Mouse (Mus musculus): ENCODE results near the gene Gm8251.
"Not testable (repeated sequence)": the region's sequence is repeated elsewhere in the genome, so short reads cannot be mapped to it uniquely, and the experiment has no call there.

The Gm8251 gene

DNA sequence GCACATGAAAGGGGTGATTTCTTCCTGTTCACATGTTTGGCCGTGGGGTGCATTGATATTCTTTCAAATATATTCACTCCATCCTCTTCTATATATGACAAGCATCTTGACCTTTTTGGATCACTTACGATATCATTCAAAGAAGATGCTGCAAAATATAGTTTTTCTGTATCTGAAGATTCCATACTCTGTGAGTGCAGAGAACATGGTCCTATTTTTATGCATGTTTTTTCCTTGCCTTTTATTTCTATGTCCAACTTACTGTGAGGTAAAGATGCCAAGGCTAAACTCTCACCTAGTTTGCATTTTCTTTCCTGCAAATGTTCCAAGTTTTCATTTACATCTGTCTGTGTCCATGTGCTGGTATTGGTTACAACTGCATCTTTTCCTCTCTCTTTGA, at the start of gene Gm8251:
Gm8251 (minus strand) TSS at position 101 of the 400 bp plus-strand sequence.
- DNase-seq (ENCODE audit: low read depth, low spot score): no peak

DNA sequence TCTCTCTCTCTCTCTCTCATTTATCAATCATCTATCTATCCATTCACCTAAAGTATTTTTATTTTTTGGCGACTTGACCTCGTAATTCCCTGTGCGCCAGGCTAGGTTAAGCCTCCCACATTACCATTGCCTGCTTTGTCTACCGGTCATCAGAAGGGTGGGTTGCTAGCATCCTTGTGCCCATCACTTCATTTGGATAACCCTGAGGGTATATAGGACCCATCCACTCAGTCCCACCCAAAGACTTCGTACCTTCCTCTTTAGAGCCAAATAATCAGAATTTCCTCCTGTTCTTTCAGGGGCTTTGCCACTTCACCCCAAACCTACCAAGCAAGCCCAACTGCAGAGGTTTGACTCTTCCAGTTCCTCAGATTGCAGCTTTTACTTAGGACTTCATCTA, 41.2 kb upstream of the Gm8251 start:
- DNase-seq (ENCODE audit: low read depth, low spot score): peak; percentile 50

DNA sequence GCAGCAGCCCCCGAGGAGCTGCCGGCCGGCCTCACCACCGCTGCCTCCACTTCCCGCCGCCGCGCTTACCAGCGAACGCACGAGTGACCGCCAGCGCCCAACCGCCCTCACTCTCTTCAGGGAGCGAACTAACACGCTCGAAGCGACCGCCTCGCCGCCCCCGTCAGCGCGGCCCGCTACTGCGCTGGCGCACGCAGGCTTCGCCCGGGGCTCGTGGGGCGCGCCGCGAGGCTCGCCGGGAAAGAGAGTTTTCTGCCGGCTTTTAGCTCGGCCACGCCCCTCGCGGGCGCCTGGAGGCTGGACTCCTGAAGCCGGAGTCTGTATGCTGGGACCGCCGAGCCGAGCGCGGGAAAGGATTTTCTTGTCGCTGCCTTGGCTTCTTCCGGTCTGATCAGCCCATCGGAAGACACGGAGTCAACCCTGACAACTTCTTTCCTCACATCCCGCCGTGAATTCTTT, 40.6 kb upstream of the Gm8251 start, which contains the start of gene Tex30:
Tex30 (minus strand) TSS at position 183 of the 459 bp plus-strand sequence.
- peak; percentile 97 for DNase-seq (ENCODE audit: low read depth, low spot score)

DNA sequence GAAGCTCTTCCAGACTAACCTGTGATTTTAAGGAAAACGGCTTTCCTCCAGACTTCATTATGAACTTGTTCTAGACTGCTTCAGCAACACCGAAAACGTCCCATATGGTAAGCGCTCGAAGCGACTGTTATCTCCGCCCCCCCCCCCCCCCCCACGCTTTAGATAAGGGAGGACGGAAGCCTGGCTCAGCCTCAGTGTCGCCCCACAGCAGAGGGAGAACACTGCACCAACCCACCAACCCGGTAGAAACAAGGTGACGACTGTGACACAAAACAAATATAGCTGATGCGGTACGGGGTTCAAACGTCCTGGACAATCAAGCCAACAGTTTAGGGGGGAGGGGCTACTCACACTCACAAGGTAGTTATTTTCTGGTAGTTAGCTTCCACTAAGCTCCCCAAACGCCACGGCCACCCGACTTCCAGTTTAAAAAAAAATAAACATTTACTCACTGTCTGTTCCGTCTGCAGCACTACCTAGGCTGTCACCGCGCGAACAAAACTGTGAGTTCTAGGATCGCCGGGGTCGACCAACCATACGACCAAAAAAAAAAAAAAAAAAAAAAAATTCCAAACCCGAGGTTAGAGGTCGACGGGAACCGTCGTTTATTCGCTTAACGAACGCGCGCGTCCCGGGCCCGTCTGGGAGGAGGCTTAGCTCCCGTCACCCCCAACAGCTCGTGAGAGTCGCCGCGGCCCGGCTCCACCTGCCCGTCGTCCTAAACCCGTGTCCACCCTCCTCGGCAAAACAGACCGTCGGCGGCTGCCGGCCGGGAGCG, 39.9 kb upstream of the Gm8251 start:
- DNase-seq (ENCODE audit: low read depth, low spot score): peak; percentile 87

DNA sequence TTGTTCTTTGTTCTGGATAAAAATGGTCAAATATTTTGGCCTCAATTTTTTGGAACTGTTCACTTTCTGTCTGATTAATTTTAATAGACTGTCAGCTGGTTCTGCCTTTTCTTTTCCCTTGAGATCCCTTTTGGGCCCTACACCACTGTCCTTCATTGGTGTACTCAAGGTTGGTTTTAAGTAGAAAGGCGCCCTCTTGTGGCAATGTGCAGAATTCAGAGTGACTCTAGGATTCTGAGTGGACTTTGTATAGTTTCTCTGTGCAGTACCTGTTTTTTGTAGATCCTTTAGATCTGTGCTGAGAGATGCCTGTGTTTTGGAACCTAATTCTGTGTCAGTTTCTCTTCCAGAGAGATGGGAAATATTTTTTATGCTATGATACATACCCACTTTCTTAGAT, 2.9 kb upstream of the Gm8251 start:
- DNase-seq (ENCODE audit: low read depth, low spot score): peak; percentile 75

DNA sequence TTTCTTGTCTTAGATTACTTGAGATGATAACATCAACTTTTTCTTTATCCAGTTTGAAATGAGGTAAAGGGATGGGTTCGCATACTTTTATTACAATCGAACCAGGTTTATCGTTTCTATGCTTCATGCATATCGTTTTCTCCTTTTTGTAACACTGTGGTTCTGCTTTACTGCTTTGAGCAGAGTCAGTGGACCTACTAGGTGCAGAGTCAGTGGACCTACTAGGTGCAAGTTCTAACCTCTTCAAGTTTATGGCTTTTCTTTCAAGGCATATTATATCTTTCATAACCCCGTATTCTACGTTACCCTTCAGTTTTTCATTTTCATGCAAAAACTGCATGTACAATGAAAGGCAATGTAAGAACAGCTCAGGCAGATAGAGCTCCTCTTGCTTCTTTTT, 1.7 kb upstream of the Gm8251 start:
- no peak for DNase-seq (ENCODE audit: low read depth, low spot score)

DNA sequence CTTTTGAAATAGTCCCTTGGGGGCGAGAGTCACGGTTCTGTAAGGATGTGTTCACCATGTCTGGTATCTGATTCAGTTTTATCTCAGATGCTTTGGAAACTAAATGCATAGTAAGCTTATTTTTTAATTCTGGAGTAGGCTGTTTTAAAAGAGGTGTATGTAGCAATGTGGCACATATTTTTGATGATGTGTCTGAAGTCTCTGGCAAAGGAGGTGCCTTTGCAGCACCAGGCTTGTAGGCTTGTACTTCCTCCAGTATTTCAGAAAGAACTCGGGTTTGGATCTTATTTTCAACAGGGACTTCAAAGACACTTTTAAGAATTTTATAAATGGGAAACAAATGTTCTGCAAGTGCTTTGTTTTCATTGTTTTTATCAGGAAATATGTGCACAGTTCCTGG, 3.9 kb downstream of the Gm8251 start:
- DNase-seq (ENCODE audit: low read depth, low spot score): no peak

DNA sequence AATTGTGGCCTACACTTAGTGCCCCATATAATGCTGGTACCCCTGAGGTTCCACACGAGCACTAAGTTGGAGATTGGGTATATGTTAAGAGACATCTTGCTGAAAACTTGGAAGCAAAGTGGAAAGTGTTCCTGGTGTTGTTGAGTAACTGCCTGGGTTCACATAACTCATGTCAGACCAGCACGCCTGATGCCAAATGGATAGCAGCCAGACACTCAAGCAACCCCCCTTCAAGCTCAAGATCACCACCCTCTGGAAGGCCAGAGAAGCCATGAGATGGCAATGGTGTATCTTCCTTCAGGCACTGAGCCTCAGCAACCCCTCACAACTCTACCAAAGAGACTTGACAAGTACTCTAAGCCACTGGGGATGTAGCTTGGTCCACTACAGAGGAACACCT, 15.2 kb downstream of the Gm8251 start:
- DNase-seq (ENCODE audit: low read depth, low spot score): no peak

DNA sequence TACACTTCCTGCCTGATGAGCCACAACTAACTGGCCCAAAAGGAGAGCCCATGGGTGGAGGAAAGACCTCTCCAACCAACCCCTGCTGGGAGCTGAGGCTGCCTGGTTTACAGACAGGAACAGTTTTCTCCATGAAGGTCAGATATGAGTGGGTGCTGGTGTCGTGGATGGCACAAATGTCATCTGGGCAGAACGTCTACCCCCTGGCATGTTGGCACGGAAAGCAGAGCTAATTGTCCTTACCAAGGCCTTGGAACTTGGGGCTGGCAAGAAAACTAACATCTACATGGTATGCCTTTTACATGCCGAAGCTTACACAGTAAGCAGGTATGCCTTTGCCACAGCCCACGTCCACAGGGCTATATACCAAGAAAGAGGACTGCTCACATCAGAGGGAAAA, 16.0 kb downstream of the Gm8251 start:
- not testable (repeated sequence) for DNase-seq (ENCODE audit: low read depth, low spot score)

DNA sequence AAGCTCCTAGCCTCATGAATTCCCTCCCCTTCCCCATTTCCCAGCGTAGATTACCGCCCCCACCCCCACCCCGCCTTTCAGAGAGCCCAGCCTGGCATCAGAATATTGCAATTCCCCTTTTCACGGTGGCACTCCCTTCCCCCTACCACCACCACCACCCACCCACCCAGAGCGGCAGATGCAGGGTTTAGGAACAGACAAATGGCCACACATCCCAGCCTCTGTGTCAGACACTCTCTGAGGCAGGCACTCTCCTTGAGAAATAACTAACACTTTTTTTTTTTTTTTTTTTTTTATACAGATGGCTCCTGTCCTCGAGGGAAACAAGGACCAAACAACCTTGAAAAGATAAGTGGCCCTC, 19.2 kb downstream of the Gm8251 start:
- DNase-seq (ENCODE audit: low read depth, low spot score): no peak

DNA sequence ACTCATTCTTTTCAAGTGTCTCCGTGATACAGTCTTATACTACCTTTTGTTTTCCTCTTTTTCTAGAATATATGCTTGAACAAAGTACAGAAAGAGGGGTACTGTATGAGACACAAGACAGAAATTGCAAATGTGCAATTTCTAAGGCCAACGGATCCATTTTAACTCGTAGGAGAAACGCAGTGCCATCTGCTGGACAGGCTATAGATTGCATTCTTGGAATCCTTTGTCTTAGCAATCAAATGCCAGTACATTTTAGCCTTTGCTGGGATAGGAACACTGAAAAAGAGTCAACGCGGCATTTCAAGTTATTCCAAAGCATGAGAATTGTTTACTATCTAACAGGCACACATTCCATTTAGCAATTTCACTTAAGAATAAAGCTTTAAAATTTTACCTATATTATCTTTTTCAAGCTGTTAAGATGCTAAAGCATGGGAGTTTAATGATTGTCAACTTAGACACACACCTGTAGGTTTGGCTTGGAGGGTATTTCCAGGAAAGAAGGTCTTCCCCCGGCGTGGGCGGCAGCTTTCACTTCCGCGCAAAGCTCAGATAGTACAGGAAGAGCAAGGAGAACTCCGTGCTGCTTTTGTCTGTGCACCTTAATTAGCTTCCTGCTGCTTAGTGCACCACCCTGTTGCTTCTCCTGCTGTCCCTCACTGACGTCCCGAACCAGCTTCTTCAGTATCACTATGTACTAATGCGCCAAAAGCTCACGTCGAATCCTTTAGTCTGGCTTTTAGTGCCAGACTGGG, 19.8 kb downstream of the Gm8251 start:
- peak; percentile 87 for DNase-seq (ENCODE audit: low read depth, low spot score)

DNA sequence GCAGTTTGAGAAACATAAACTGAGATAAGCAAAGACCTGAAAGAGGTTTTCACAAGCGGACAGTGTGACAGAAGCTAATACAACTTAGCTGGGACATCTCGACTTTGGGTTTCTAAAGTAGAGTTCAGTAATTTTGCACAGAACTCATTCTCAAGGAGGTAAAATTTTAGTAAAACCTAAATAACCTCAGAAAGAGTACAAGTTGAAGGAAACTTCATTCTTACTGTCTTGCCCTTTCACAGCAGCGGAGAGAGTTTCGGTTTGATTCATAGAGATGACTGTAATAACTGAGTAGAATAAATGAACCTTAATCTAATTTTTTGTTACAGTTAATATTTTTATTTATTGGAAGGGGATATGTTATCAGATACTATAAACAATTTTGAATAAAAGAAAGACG, 28.8 kb downstream of the Gm8251 start:
- no peak for DNase-seq (ENCODE audit: low read depth, low spot score)

DNA sequence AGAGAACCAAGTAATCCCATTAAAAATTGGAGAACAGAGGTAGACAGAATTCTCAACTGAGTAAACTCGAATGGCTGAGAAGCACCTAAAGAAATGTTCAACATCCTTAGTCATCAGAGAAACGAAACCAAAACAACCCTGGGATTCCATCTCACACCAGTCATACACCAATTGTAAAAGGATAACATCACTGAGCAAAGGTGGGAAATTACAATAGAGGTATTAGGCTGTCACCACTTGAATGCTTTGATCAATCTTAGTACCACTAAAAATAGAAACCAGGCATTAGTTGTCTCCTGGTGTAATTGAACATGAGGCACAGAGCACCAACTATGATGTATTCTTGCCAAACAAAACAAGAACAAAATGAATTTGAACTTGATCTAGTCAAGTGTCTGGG, 29.5 kb downstream of the Gm8251 start:
- no peak for DNase-seq (ENCODE audit: low read depth, low spot score)

DNA sequence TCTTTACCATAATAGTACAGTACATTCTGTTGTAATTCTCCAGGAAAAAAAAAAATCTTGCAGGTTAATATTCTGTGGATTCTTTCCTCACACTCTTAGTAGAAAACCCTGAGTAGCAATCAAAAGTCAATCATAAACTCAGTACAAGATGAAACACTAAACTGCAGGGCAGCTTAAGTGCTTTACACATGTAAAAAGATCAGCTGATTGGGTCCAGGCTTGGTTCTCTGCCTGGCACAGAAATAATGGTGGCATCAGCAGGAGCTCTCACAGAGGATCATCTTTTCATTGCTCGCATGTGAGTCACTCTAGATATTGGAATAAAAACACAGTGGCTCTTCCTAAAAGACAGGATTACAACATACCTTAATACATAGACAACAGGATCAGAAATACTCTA, 34.1 kb downstream of the Gm8251 start:
- DNase-seq (ENCODE audit: low read depth, low spot score): no peak

DNA sequence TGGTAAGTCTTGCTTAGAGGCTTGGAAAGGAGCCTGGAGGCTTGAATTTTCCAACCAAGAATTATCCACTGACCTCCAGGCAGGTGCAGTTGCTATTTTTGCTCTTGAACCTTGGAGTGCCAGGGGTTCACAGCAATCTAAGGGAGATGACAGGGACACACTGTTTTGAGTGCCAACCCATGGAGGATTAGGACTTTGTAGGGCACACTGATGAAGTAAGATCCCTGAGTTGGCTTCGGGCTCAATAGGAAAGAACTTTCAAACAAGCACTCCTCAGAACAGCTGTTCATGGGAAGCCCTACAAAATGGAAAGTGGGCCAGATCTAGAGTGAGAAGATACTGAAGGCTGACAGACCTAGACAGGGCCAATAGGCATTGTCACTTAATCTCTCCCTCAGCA, 39.1 kb downstream of the Gm8251 start:
- no peak for DNase-seq (ENCODE audit: low read depth, low spot score)

DNA sequence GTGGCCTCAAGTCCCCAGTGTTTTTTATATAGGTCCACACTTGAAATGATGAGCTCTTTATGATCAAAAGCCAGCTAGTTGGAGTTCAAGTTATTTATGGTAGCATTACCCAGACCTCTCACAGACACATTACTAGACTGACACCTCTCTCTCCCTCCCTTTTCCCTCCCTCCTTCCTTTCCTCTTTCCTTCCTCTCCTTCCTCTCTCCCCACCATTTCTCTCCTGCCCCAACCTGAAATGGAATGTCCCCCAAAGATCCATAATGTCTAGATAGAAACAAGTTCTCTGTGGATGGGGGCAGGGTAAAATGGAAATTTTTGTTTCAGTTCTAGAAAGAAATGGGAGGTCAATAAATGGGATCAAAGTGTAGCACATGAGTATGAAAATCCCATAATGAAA, 41.8 kb downstream of the Gm8251 start, which contains the start of gene Mettl21c:
Mettl21c (minus strand) TSS at position 101 of the 400 bp plus-strand sequence.
- no peak for DNase-seq (ENCODE audit: low read depth, low spot score)

DNA sequence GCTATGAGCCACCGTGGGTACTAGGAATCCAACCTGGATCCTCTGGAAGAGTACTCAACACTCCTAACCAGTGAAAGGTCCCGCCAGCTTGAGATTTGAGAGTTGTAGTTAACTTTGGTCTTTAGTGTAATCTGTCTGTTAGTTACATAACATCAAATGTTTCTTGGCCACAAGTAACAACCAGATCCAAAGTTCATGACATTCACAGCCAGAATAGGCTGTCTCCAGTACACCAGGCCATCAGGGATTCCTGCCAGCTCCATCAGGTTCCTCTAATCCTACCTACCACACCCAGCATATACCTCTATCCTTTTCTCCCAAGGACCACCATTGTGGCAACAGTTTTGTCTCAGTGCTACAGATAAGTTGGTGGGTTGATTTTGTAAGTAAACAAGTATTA, 46.2 kb downstream of the Gm8251 start:
- DNase-seq (ENCODE audit: low read depth, low spot score): no peak
